Mouse (Mus musculus): ENCODE data around the gene Lactb. TPM values are rescaled to one million over a fixed set of nuclear protein-coding genes. Genes with fewer than 3 reads are reported as not detected.

The Lactb gene
- total and polyA plus RNA-seq, 3 experiments = 27.0 to 108 (median 36.9) TPM

DNA sequence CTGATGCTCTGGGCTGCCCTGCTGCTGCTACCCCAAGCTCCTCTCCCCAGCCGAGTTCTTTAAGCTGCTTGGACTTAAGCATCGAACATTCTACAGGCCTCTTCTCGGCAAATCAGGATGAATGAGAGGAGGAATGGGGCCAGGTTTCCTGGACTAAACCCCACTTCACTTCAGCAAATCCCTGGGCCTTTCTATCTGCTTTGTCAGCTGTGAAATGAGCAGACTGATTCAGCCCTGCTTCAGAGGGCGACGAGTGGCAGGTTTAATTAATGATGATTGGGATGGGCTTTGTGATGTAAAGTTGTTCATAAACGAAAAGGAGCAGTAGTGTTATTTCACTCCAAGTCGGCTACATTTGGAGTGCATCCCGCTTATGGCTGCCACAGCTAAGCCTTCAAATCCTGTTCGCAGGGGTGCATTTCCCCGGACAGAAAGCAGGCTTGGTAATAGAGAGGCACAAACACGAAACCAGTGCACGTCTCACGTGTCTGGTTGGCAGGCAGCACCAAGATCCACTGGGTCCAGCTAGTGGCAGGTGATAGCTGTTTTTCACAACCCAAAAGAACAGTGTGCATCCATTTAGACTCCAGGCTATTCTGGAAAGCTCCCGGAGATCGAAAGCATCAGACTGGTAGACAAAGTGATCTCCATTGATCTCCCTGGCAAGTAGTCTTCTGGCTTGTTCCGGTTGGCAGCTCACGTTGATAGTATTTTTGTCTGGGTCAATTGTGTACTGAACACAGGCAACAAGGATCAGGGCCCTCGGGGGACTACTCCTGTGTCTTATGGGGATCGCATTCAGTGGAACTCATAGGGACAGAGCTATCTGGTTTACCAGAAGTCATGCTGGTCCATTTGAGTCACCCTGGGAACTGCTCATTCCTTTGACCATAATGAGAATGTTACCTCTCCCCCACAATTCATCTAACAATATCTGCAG lies 41.1 kb downstream of the Lactb start:
- Histone ChIP-seq H3K4me1 (ENCODE audit: control insufficient read depth in 1 of 2, insufficient read depth in 2 of 2, low read length in 2 of 2) (peaks cover 0 to 4% of the 10 kb centered on the region in 2 experiments; a peak in 3 of 4 replicates), H3K9me3 (replicated peaks; ENCODE audit: insufficient read depth, low read length) (no peaks in the 10 kb centered on the region), H3K36me3 (ENCODE audit: control insufficient read depth in 1 of 2, insufficient read depth in 2 of 2, low read length in 2 of 2) (no peaks in the 10 kb centered on the region), H3K79me2 (ENCODE audit: control insufficient read depth, insufficient read depth, low read length, poor library complexity) (no peaks in the 10 kb centered on the region), H3K4me3 (ENCODE audit: control insufficient read depth in 1 of 2, insufficient read depth in 1 of 2, low read depth in 2 of 2, low read length in 2 of 2) (no peak overlapping the region), H3K9ac (ENCODE audit: control insufficient read depth, low read depth, low read length, poor library complexity, severe bottlenecking) (no peak overlapping the region), H3K27me3 (ENCODE audit: control insufficient read depth in 1 of 2, insufficient read depth in 2 of 2, low read length in 2 of 2) (no peaks in the 10 kb centered on the region), H3K27ac (ENCODE audit: control insufficient read depth, low read depth, low read length) (no peak overlapping the region)
- TF ChIP-seq POLR2A (IDR thresholded peaks at IDR 0.05; ENCODE audit: control insufficient read depth in 1 of 2, insufficient read depth in 1 of 2, low read depth in 1 of 2, low read length in 2 of 2, poor library complexity in 1 of 2) (no peak), MAFK (IDR thresholded peaks at IDR 0.05; ENCODE audit: borderline replicate concordance, low read depth, low read length) (no peak), KAT2A (conservative IDR thresholded peaks at IDR 0.05; ENCODE audit: low read depth, low read length) (no peak), UBTF (IDR thresholded peaks at IDR 0.05; ENCODE audit: borderline replicate concordance, insufficient read depth, low read depth, low read length) (no peak), RAD21 (IDR thresholded peaks at IDR 0.05; ENCODE audit: low read depth, low read length) (no peak), TBP (IDR thresholded peaks at IDR 0.05; ENCODE audit: low read depth, low read length) (no peak), POLR2AphosphoS2 (IDR thresholded peaks at IDR 0.05; ENCODE audit: low read length) (no peak), ELF1 (IDR thresholded peaks at IDR 0.05; ENCODE audit: low read depth, low read length) (no peak)
- no peak for DNase-seq (ENCODE audit: low read depth, low spot score)

DNA sequence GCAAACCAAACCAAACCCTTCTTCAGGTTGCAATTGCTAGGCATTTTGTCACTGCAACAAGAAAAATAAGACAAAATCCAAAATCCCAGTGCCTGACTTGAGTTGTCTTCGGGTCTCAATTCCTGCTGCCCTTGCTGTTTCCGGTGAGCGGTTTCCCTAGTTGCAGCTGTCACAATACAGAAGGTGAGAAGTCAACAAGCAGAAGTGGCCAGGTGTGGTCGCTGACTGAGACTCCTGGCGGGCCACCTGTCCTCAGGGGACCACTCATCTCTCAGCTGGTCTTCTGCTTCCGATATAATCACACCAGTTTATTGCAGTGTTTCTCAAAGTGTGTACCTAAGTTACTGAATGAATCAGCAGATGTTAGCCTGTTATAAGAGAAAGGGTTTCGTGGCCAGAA lies 44.9 kb downstream of the Lactb start:
- no peak overlapping the region for H3K4me3 ChIP-seq (ENCODE audit: control insufficient read depth in 1 of 2, insufficient read depth in 1 of 2, low read depth in 2 of 2, low read length in 2 of 2)
- no peak overlapping the region for H3K9ac ChIP-seq (ENCODE audit: control insufficient read depth, low read depth, low read length, poor library complexity, severe bottlenecking)

More for the DNA sequence above, 44.9 kb downstream of the Lactb start:
- no peaks in the 10 kb centered on the region for H3K9me3 ChIP-seq (replicated peaks; ENCODE audit: insufficient read depth, low read length)
- no peaks in the 10 kb centered on the region for H3K36me3 ChIP-seq (ENCODE audit: control insufficient read depth in 1 of 2, insufficient read depth in 2 of 2, low read length in 2 of 2)
- TF ChIP-seq POLR2A (IDR thresholded peaks at IDR 0.05; ENCODE audit: control insufficient read depth in 1 of 2, insufficient read depth in 1 of 2, low read depth in 1 of 2, low read length in 2 of 2, poor library complexity in 1 of 2) (no peak), MEF2A (IDR thresholded peaks at IDR 0.05; ENCODE audit: extremely low read depth, insufficient replicate concordance, low read depth, low read length, poor library complexity, severe bottlenecking) (no peak), CHD2 (IDR thresholded peaks at IDR 0.05; ENCODE audit: low read length) (no peak), USF1 (IDR thresholded peaks at IDR 0.05; ENCODE audit: low read depth, low read length) (no peak), POLR2AphosphoS2 (IDR thresholded peaks at IDR 0.05; ENCODE audit: low read length) (no peak), USF2 (IDR thresholded peaks at IDR 0.05; ENCODE audit: borderline replicate concordance in 1 of 2, insufficient read depth in 1 of 2, low read depth in 1 of 2, low read length in 2 of 2) (no peak), ETS1 (IDR thresholded peaks at IDR 0.05; ENCODE audit: low read depth, low read length) (no peak), CTCF (IDR thresholded peaks at IDR 0.05 in 2 of 3, conservative IDR thresholded peaks at IDR 0.05 in 1 of 3; ENCODE audit: control insufficient read depth in 1 of 3, insufficient read depth in 1 of 3, low read depth in 2 of 3, low read length in 3 of 3, poor library complexity in 1 of 3, severe bottlenecking in 1 of 3) (no peak), MAFK (IDR thresholded peaks at IDR 0.05; ENCODE audit: borderline replicate concordance, low read depth, low read length) (no peak), E2F4 (IDR thresholded peaks at IDR 0.05; ENCODE audit: borderline replicate concordance, low read depth, low read length) (no peak), MYC (IDR thresholded peaks at IDR 0.05; ENCODE audit: low read depth, low read length) (no peak), TBP (IDR thresholded peaks at IDR 0.05; ENCODE audit: low read depth, low read length) (no peak), TCF12 (IDR thresholded peaks at IDR 0.05; ENCODE audit: low read depth, low read length) (no peak), ELF1 (IDR thresholded peaks at IDR 0.05; ENCODE audit: low read depth, low read length) (no peak), TAL1 (IDR thresholded peaks at IDR 0.05; ENCODE audit: low read length) (no peak), RCOR1 (IDR thresholded peaks at IDR 0.05; ENCODE audit: low read depth, low read length) (no peak), KAT2A (conservative IDR thresholded peaks at IDR 0.05; ENCODE audit: low read depth, low read length) (no peak), MAX (IDR thresholded peaks at IDR 0.05; ENCODE audit: low read length) (no peak), ZKSCAN1 (IDR thresholded peaks at IDR 0.05; ENCODE audit: low read depth, low read length) (no peak), NRF1 (IDR thresholded peaks at IDR 0.05; ENCODE audit: insufficient read depth, low read depth, low read length, poor library complexity, severe bottlenecking) (no peak)
- H3K79me2 ChIP-seq (ENCODE audit: control insufficient read depth, insufficient read depth, low read length, poor library complexity) = no peaks in the 10 kb centered on the region
- no peaks in the 10 kb centered on the region for H3K4me1 ChIP-seq (ENCODE audit: control insufficient read depth in 1 of 2, insufficient read depth in 2 of 2, low read length in 2 of 2)
- no peaks in the 10 kb centered on the region for H3K27me3 ChIP-seq (ENCODE audit: control insufficient read depth in 1 of 2, insufficient read depth in 2 of 2, low read length in 2 of 2)
- DNase-seq (ENCODE audit: low read depth, low spot score) = no peak
- no peak overlapping the region for H3K27ac ChIP-seq (ENCODE audit: control insufficient read depth, low read depth, low read length)
